Mouse (Mus musculus) central nervous system, embryonic 11.5 days (tissue): ENCODE results near the gene Smarca2. TPM values are rescaled to one million over a fixed set of nuclear protein-coding genes. Genes with fewer than 3 reads are reported as not detected.

ENCODE experiments used
- polyA plus RNA-seq: library from polyadenylated mRNA; depleted of rRNA; stranded (reverse); fragments of >200 nt; gene quantifications from 2 replicates; pipeline ENCODE4 v1.2.3, GENCODE M21; 2012; rRNA removed

Gene Smarca2
- 53.2 and 133 TPM in 2 replicates for polyA plus RNA-seq

DNA sequence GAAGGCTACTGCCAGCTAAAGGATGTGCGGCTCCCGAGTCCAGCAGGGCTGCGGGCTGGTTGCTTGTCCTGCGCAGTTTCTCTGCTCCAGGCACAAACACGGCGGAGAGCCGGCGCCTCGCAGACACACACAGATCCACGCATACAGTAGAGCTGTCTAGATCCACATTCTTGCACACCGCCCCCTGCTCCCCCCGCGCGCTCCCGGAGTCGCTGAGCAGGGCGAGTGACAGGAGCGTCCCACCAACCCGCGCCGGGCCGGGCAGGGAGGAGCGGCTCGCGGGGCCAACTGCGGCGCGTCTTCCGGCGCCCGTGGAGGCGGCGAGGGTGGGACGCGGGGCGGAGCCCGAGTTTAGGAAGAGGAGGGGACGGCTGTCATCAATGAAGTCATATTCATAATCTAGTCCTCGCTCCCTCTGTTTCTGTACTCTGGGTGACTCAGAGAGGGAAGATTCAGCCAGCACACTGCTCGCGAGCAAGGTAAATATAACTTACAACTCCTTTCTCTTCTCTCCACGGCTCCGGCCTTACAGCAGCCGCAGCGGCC is at the start of gene Smarca2:
Smarca2 (plus strand) TSS at position 296 of the 546 bp plus-strand sequence.

